Mouse (Mus musculus): ENCODE data around the gene Mmp11.
A peak's percentile ranks its signal among the peaks of the same experiment; 100 is the strongest.
"Not testable (repeated sequence)": the region's sequence is repeated elsewhere in the genome, so short reads cannot be mapped to it uniquely, and the experiment has no call there.

The Mmp11 gene

GRCm38 (mm10) chr10:75896208-75896607, 40.1 kb downstream of the Mmp11 start:
- peak; percentile 63 for DNase-seq (ENCODE audit: low read depth, low spot score)

GRCm38 (mm10) chr10:75895730-75896129, 40.6 kb downstream of the Mmp11 start:
- DNase-seq (ENCODE audit: low read depth, low spot score) = no peak

GRCm38 (mm10) chr10:75894601-75895000, 41.7 kb downstream of the Mmp11 start:
- DNase-seq (ENCODE audit: low read depth, low spot score) = no peak

- peak; percentile 97 for DNase-seq (ENCODE audit: low read depth, low spot score)
Observed at GRCm38 (mm10) chr10:75893089-75893750, 43.1 kb downstream of the Mmp11 start, which contains the start of gene Derl3. Derl3 (plus strand) TSS chr10:75893413.

- no peak for DNase-seq (ENCODE audit: low read depth, low spot score)
Observed at GRCm38 (mm10) chr10:75889406-75890153, 46.7 kb downstream of the Mmp11 start.

- not testable (repeated sequence) for DNase-seq (ENCODE audit: low read depth, low spot score)
Observed at GRCm38 (mm10) chr10:75887504-75887903, 48.8 kb downstream of the Mmp11 start.

GRCm38 (mm10) chr10:75884742-75885141, 51.6 kb downstream of the Mmp11 start:
- no peak for DNase-seq (ENCODE audit: low read depth, low spot score)

GRCm38 (mm10) chr10:75883232-75883552, 53.1 kb downstream of the Mmp11 start:
- DNase-seq (ENCODE audit: low read depth, low spot score) = peak; percentile 76

- DNase-seq (ENCODE audit: low read depth, low spot score) = no peak
Observed at GRCm38 (mm10) chr10:75882433-75883231, 53.7 kb downstream of the Mmp11 start.

GRCm38 (mm10) chr10:75881578-75882432, 54.5 kb downstream of the Mmp11 start:
- no peak for DNase-seq (ENCODE audit: low read depth, low spot score)

GRCm38 (mm10) chr10:75880771-75881577, 55.3 kb downstream of the Mmp11 start:
- no peak for DNase-seq (ENCODE audit: low read depth, low spot score)

GRCm38 (mm10) chr10:75880351-75880750, 55.9 kb downstream of the Mmp11 start:
- DNase-seq (ENCODE audit: low read depth, low spot score) = no peak

GRCm38 (mm10) chr10:75878836-75879235, 57.5 kb downstream of the Mmp11 start:
- DNase-seq (ENCODE audit: low read depth, low spot score) = no peak

GRCm38 (mm10) chr10:75873543-75874170, 62.6 kb downstream of the Mmp11 start:
- DNase-seq (ENCODE audit: low read depth, low spot score) = no peak

Data from telencephalon, adult 2 months (tissue).